Mouse (Mus musculus): Measurements from ENCODE around the gene Pth. TPM values are rescaled to one million over a fixed set of nuclear protein-coding genes. Genes with fewer than 3 reads are reported as not detected.

Gene Pth
- total RNA-seq (2023) = not detected in 2 replicates

GRCm38 (mm10) chr7:113388470-113388869 lies at the start of gene Pth:
Pth (minus strand) TSS chr7:113388570.

GRCm38 (mm10) chr7:113368746-113369619 lies 19.4 kb downstream of the Pth start, which contains the start of gene Btbd10:
Btbd10 (minus strand) TSS chr7:113369392.

Other genes starting within 250 kb of the Pth start
- gene Arntl, start 181.1 kb downstream of the Pth start, total RNA-seq (2023) = 2.1 and 2.3 TPM in 2 replicates
- 36.1 and 48.6 TPM in 2 replicates for gene Btbd10, start 19.2 kb downstream of the Pth start, total RNA-seq (2023)
- gene Far1, start 125.3 kb upstream of the Pth start, total RNA-seq (2023) = 163 and 232 TPM in 2 replicates